Mouse (Mus musculus) central nervous system, embryonic 18 days (tissue): ENCODE data around the gene Prl2a1. TPM values are rescaled to one million over a fixed set of nuclear protein-coding genes. Genes with fewer than 3 reads are reported as not detected.

Experiments used
- polyA plus RNA-seq: library from polyadenylated mRNA; depleted of rRNA; stranded (reverse); fragments of >200 nt; gene quantifications from 2 replicates; pipeline ENCODE4 v1.2.3, GENCODE M21; 2012; rRNA removed

Gene Prl2a1
- not detected in 2 replicates for polyA plus RNA-seq

DNA sequence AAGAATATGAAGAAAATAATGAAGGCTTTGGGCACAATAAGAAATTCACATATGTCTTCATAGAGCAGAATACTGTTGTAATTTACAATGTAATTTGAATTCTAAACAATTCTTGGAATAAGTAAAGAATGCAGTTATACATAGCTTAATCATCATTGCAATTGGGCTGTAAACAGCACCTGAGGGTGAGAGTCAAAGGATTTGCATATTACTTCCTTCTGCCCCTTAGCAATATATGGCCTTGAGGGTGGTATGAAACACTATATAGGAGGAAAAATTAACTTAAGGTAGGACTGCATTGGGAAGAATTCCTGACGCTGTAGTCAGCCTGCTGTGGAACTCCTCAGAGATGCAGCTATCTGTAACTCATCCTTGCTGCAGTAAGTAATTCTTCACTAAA is at the start of gene Prl2a1:
Gene Prl2a1 (plus strand): TSS at position 301 of the 400 bp plus-strand sequence.

DNA sequence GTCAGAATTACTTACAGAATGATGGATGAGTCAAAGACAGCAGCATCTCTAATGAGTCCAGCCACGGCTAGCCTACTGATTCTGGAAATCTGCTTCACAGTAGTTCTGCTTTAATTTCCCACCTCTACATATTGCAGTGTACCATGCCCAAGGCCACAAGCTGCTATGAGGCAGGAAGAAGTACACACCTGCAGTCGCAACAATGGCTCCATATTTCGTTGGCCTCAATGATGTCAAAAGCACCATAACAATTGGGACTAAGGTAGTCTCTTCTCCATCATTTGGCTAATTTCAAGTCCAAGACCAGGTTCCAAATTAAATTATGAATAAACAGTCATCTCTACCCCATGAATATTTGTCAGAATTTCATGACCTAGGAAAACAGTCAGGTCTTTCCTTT is 20.8 kb upstream of the Prl2a1 start, which contains the start of gene Prl7c1:
Gene Prl7c1 (minus strand): TSS at position 101 of the 400 bp plus-strand sequence.

GRCm38 (mm10) chr13:27849042-27849441 is 47.6 kb downstream of the Prl2a1 start, which contains the start of gene Prl2c1:
Gene Prl2c1 (plus strand): TSS chr13:27849342.

Other genes with a start within 250 kb of the Prl2a1 start
- gene Prl8a9, start 237.0 kb upstream of the Prl2a1 start, polyA plus RNA-seq = not detected in 2 replicates
- gene Prl8a1, start 219.5 kb upstream of the Prl2a1 start, polyA plus RNA-seq = not detected in 2 replicates
- gene Prl7b1, start 191.1 kb upstream of the Prl2a1 start, polyA plus RNA-seq = not detected in 2 replicates
- not detected in 2 replicates for gene Prl7a1, start 159.2 kb upstream of the Prl2a1 start, polyA plus RNA-seq
- gene Prl7a2, start 133.6 kb upstream of the Prl2a1 start, polyA plus RNA-seq = not detected in 2 replicates
- gene Prl7d1, start 84.9 kb upstream of the Prl2a1 start, polyA plus RNA-seq = not detected in 2 replicates
- gene Prl7c1, start 20.9 kb upstream of the Prl2a1 start, polyA plus RNA-seq = not detected in 2 replicates
- gene Prl2c1, start 47.7 kb downstream of the Prl2a1 start, polyA plus RNA-seq = not detected in 2 replicates
- not detected in 2 replicates for gene Prl4a1, start 214.6 kb downstream of the Prl2a1 start, polyA plus RNA-seq